Mouse (Mus musculus): ENCODE results near the gene Limd1.

The Limd1 gene

GRCm38 (mm10) chr9:123481136-123481535, 2.6 kb downstream of the Limd1 start:
- in situ Hi-C loops (cut with MboI, MseI), result no loop called here

DNA sequence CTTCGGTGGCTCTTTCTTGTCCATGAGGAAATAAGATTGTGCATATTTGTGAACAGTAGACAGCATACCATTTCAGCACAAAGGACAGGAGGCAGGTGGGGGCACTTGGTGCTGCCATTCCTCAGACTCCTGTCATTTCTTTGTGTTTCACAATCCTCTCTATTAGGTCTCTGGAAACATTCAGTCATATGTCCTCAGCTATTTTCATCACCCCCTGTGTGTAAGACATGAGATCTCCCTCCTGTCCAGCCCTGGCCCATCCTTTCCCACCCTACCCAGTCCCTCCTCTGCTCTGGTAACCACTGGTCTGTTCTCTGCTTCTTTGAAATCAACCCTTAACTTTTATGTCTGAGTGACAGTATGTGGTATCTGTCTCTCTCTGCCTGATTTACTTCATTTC, 5.1 kb downstream of the Limd1 start:
- in situ Hi-C loops (cut with MboI, MseI), result no loop called here

GRCm38 (mm10) chr9:123484830-123485229, 6.3 kb downstream of the Limd1 start:
- in situ Hi-C loops (cut with MboI, MseI), result loop anchor here (5.0 kb wide), 1 partner anchor 42 kb away; the partner anchor contains the start of gene Sacm1l

GRCm38 (mm10) chr9:123485561-123485960, 7.1 kb downstream of the Limd1 start:
- in situ Hi-C loops (cut with MboI, MseI), result loop anchor here (5.0 kb wide), 1 partner anchor 42 kb away; the partner anchor contains the start of gene Sacm1l

DNA sequence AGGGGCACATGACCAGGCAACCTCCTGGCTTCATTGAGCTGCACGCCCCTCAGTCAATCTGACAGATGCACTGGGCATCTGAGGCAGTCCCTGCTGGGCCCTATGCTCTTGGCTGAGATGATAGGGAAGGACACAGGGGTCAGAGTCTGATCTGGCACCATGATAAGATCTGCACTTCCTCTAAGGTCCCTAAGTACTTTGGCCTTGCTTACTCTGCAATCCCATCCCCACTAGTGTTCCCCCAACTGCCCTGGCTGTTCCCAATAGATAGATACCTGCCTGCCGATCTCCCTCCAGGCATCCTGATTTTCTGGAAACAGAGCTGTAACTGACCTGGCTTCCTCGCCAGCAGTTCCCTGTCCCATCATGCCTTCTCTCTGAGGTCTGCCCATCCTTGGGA, 8.1 kb downstream of the Limd1 start:
- in situ Hi-C loops (cut with MboI, MseI), result loop anchor here (5.0 kb wide), 1 partner anchor 41 kb away; the partner anchor contains the start of gene Sacm1l

GRCm38 (mm10) chr9:123489073-123489472, 10.6 kb downstream of the Limd1 start:
- in situ Hi-C loops (cut with MboI, MseI), result loop anchor here (5.0 kb wide), 1 partner anchor 38 kb away; the partner anchor contains the start of gene Sacm1l

DNA sequence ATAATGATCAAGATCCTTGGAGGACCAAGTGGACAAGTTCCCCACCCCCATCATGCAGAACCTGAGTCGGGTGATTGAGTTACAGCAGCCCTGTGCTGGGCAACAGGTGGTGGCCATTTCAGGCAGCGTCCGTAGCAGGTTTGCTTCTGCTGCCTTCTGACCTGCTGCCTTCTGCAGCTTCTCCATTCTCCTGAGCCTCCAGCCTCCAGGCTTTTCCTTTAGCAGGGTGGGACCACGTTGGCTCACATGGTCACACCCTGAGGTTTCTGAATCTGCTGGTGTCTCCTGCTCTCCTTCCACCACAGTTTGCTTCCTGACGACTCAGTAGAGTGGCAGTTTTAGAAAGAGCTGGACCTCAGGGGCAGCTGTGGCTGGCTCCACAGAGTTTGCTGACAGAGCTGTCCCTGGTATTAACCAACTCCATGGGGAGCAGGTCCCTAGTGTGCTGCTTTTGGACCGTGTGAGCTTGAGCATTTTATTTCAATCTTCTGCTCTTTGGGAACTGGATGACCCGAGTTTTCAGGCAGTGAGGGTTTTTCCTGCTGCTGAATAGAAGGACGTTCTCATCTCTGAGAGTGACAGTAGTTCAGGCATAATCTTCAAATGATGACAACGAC, 11.3 kb downstream of the Limd1 start:
- in situ Hi-C loops (cut with MboI, MseI), result loop anchor here (5.0 kb wide), 1 partner anchor 37 kb away; the partner anchor contains the start of gene Sacm1l

- in situ Hi-C loops (cut with MboI, MseI), result no loop called here
These were observed 12.4 kb downstream of the Limd1 start for GRCm38 (mm10) chr9:123490930-123491329.

DNA sequence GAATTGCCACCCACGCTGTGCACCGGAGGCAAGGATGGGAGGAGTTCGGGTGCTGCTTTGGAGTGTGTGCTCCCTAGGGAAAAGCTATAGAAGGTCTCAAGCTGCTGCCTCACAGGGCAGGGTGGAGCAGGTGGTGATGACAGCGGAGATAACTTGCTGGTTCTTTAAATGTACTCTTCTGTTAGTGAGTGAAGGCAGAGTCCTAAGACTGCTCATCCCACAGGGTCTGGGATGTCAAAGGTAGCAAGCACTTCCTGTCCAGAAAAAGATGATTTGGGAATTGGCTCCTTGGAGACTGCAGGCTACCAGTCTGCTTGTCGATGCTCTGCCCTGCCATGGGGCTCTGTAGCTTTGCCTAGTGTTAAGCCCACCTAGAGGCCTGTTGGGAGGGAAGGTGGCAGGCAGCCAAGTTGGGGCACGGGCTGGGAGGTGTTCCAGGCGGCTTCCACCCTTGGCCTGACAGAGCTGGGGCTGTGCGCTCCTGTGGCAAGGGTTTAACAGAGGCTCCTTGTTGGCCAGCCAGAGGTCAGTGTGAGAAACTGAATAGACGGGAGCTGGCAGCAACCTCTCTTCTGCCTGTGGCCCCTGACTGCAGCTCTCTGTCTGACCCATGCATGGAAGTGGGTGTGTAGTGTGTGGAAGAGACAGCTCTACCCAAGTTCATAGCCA, 13.5 kb downstream of the Limd1 start:
- in situ Hi-C loops (cut with MboI, MseI), result no loop called here

- in situ Hi-C loops (cut with MboI, MseI), result no loop called here
These were observed 18.2 kb downstream of the Limd1 start for GRCm38 (mm10) chr9:123496665-123497064.

DNA sequence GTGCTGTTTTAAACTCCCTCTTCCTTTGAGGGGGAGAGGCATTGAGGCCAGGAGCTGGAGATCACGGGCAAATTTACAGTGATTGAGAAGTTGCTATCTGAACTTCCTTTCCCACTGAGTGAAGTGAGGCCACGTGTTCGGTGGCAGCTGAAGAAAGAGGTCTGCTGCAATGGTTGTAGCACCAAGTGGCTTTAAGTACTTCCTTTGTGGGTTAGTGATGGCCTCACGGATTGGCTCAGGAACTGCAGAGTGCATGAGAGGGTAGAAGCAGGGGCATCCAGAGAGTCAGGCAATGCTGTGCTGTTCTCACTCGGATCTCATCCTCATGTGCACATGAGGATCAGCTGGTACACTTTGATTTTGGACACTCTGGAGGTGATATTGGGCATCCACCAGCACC, 19.4 kb downstream of the Limd1 start:
- in situ Hi-C loops (cut with MboI, MseI), result no loop called here

DNA sequence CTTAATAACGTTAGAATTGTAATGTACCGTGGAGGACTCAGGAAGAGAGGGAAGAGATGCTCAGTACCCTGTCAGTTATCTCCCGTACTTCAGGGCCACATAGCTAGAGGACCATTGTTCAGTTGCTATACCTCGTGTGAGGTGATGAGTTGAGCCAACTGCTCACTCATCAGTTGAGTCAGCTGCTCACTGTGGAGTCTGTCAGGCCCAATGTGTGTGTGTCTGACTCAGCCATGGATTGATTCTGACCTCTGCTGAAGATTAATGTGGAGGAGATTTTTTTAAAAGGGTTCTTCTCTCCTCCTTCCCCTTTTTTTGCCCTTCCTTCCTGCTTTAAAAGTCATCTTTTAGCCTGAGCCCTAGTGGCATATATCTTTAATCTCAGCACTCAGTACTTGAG, 22.0 kb downstream of the Limd1 start:
- in situ Hi-C loops (cut with MboI, MseI), result no loop called here

DNA sequence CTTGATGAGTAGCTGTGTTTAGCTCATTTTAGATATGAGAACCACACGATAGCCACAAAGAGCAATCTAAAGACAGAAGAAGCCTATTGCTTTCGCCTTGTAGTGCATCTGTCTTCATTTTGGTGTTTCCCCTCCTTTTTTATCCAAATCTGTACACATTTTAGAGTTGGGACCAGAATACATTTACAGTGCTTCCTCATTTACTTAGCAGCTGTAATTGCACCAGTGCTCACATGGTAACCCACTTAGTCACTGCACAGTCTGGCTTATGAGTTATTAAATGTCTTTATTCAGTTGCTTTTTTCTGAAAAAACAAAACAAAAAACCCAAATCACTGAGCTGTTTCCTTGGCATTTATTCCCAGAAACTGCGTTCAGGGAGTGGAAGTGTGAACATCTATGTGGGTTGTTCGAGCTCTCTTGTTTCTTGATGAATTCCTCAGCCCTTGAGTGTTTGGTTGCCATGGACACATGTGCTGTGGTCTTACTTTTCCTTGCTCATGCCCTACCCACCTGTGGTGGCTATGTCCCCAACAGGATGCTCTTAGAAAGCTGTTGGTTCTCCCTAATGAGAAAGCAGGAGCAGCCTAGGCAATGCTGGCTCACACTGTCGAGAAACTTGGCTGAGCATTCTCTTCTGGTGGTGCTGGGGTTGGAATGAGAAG, 24.8 kb downstream of the Limd1 start:
- in situ Hi-C loops (cut with MboI, MseI), result no loop called here

- in situ Hi-C loops (cut with MboI, MseI), result no loop called here
These were observed 25.8 kb downstream of the Limd1 start for GRCm38 (mm10) chr9:123504325-123504724.

DNA sequence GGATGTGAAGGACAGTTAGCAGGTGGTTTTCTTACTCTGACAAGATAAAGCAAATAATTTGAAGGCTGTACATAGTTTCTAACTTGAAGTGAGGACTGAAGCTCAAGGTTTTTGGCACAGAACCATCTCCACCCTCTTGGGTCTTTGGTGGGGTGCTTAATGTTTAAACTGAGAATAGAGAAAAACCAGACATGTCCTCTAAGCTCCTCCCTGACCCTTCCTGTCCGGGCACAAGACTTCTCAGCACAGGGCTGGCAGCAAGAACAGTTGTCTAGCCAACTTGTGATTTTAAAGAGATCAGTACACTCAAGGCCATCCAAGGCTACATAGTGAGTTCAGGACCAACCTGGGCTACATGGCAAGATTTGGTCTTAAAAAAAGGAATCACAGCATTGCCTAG, 27.1 kb downstream of the Limd1 start:
- in situ Hi-C loops (cut with MboI, MseI), result no loop called here

DNA sequence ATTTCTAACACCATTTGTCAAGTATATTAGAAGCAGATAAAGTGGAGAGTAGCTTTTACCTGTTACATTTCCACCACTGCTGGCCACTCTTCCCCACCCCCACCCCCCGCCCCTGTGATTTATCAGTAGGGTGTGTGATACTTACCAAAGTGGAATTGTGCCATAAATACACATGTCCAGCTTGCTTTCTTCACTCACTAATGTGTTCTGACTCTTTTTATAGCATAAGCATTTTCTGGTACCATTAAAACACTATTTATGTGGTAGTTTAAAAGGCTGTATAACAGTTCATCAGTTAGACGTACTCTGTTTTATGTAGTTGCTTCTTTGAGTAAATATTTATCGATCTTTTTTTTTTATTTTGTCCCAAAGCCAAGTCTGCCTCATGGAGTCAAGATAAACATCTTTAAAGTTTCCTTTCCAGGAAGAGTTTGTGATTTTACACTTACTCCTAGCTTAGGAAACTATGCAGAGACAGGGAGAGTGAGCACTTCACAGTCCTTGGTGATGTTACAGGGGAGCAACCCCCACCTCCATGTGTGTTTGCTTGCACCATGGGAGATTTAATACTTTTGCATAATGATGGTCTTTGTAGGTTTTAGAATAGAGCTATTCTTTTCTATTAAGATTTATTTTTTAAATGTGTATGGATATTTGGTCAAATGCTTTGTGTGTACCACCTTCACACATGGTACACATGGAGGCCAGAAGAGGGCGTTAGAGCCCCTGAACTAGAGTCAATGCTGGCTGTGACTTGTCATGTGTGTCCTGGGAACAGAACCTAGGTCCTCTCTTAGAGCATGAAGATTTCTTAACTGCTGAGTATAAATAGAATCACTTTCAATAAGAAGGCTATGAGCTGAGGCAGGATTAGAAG, 28.0 kb downstream of the Limd1 start:
- in situ Hi-C loops (cut with MboI, MseI), result no loop called here

DNA sequence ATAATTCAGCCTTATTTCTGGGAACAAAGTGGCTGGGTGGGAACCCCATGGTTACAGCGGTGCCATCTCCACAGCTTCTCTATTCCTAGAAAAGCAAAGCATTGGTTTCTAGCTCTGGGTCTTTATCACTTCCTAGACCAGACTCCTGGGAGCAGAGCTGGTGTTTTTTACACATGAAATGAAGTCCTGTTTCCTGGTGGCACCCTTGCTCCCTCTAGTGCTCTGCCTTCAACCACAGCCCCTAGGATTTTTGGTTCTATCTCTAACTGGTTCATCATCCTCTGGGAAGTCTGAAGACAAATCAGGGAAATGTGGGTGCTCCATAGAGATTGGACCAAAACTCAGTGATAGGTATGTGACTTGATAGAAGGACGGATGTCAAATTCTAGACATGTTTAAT, 28.9 kb downstream of the Limd1 start:
- in situ Hi-C loops (cut with MboI, MseI), result no loop called here

GRCm38 (mm10) chr9:123508986-123509385, 30.5 kb downstream of the Limd1 start:
- in situ Hi-C loops (cut with MboI, MseI), result no loop called here

GRCm38 (mm10) chr9:123509638-123510604, 31.4 kb downstream of the Limd1 start:
- in situ Hi-C loops (cut with MboI, MseI), result no loop called here

DNA sequence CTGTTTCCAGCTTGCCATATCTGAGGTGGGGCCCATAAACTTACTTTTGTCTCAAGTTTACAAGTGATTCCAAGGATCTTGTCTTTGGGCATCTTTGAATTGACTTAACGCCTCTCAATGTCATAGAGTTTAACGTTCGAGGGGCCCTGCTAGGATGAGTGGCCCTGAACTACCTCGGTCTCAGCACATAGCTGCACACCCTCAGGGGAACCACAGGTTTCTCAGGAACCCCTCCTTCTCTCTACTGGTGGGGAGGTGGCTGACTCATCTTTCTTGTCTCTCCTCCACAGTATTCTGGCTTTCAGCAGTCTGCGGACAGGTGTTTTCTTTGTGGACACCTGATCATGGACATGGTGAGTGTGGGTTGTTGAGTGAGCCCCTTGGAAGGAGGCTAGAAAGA, 32.4 kb downstream of the Limd1 start:
- in situ Hi-C loops (cut with MboI, MseI), result no loop called here
